Mouse (Mus musculus) heart, embryonic 13.5 days (tissue): ENCODE results near the gene Gm28047. TPM values are rescaled to one million over a fixed set of nuclear protein-coding genes. Genes with fewer than 3 reads are reported as not detected.
"Not testable (repeated sequence)": the region's sequence is repeated elsewhere in the genome, so short reads cannot be mapped to it uniquely, and the experiment has no call there.

Source experiments
- ATAC-seq: fragments of 200-750 bp; cut with Nextera tagmentation; 2 replicates; pipeline ENCODE4 v1.8.0; 2017; ENCODE audit warnings: moderate TSS enrichment; ENCODE audit not compliant: insufficient number of reproducible peaks, low FRiP score, low TSS enrichment; ENCODE audit errors: extremely low read depth
- H3K27ac ChIP-seq: fragments of 300-500 bp; sonication (generic); replicated peaks from 2 replicates; pipeline ENCODE4 v1.5.1; 2015; ENCODE audit warnings: moderate library complexity, mild to moderate bottlenecking, inconsistent platforms
- H3K27me3 ChIP-seq: fragments of 300-500 bp; sonication (generic); replicated peaks from 2 replicates; pipeline ENCODE4 v1.6.1; 2015; ENCODE audit warnings: mild to moderate bottlenecking, inconsistent platforms
- H3K36me3 ChIP-seq: fragments of 300-500 bp; sonication (generic); 2 replicates; pipeline ENCODE4 v1.6.1; 2015; ENCODE audit warnings: mild to moderate bottlenecking, inconsistent platforms
- H3K4me1 ChIP-seq: fragments of 300-500 bp; sonication (generic); 2 replicates; pipeline ENCODE4 v1.6.1; 2015; ENCODE audit warnings: inconsistent platforms
- H3K4me2 ChIP-seq: fragments of 300-500 bp; sonication (generic); 2 replicates; pipeline ENCODE4 v1.6.1; 2015; ENCODE audit warnings: inconsistent platforms, mild to moderate bottlenecking, moderate library complexity
- H3K4me3 ChIP-seq: fragments of 300-500 bp; sonication (generic); 2 replicates; pipeline ENCODE4 v1.5.1; 2015; ENCODE audit warnings: moderate library complexity, mild to moderate bottlenecking, inconsistent platforms
- H3K9ac ChIP-seq: fragments of 300-500 bp; sonication (generic); 2 replicates; pipeline ENCODE4 v1.6.1; 2015; ENCODE audit warnings: inconsistent platforms, mild to moderate bottlenecking, moderate library complexity
- H3K9me3 ChIP-seq: fragments of 300-500 bp; sonication (generic); 2 replicates; pipeline ENCODE4 v1.6.1; 2016; ENCODE audit warnings: inconsistent platforms
- WGBS: fragments of 180-500 bp; shearing (Covaris S2); methylation state at CpG from one replicate; pipeline ENCODE4 v1.1.7; 2015; ENCODE audit warnings: mixed read lengths; 5-methylcytosine and 5-hydroxymethylcytosine counted together
- polyA plus RNA-seq: library from polyadenylated mRNA; unstranded; fragments of >200 nt; fragmentation: Nextera tagmentation; extraction: Ambion mirVana; gene quantifications from 2 replicates; pipeline ENCODE4 v1.2.1, GENCODE M21; 2015

Gm28047 gene
- polyA plus RNA-seq, 1 experiment from 2014 or later: not detected

DNA sequence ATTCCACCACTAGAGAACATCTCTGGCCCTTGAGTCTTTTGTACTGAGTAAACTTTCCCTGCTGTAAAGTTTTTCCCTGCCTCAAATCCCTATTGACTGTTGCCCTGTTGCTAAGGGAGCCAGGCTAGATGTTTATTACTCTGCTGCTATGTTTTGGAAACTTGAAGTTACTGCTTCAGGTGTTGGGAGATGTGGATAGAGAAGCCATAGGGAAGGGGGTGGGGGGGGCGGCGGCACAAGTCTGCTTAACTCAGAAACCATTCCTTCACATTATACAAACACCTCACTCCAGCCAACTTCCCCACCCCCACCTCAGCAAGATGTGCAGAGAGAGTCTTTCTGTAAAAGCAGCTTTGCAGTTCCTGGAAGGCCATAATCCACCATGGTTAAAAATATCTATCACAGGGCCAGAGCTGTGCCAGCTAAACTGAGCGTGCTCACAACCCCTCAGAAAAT, 33.1 kb upstream of the Gm28047 start:
- Histone ChIP-seq H3K27me3 (no peaks in the 10 kb centered on the region), H3K9me3 (no peaks in the 10 kb centered on the region), H3K36me3 (peaks cover 35% of the 10 kb centered on the region), H3K4me2 (peak overlapping the region; percentile 25), H3K4me1 (peaks cover 43% of the 10 kb centered on the region), H3K9ac (peak overlapping the region; percentile 58), H3K4me3 (no peak overlapping the region), H3K27ac (peak overlapping the region; percentile 95)
- ATAC-seq: no peak
- WGBS: 47% methylated on average over 3 of the region's 3 CpGs

DNA sequence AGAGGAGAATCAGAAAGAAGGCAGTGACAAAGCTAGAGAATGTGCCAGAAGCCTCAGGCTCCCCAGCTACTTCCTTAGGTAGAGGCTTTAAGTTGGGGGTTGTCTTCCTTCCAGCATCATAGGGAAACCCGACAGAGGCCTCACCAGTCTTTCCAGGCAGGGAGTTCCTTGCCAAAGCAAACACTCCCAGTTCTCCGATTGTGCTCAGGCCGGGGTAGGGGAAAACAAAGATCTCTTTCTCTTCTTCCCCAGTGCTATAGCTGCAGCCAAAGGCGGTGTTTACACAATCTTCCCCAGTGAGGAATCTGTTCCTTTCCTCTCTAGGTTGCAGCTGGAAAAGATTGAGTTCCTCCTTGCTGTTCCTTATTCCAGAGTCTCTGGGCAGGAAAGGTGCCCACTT, 31.8 kb upstream of the Gm28047 start:
- Histone ChIP-seq H3K9me3 (no peaks in the 10 kb centered on the region), H3K4me2 (peak overlapping the region; percentile 32), H3K27ac (peak overlapping the region; percentile 95), H3K4me3 (no peak overlapping the region), H3K36me3 (peaks cover 22% of the 10 kb centered on the region), H3K4me1 (peaks cover 43% of the 10 kb centered on the region), H3K27me3 (no peaks in the 10 kb centered on the region), H3K9ac (peak overlapping the region; percentile 58)
- 28% methylated on average over 4 of the region's 4 CpGs for WGBS
- ATAC-seq: peak; percentile 63; the same call in 1 of the 2 replicates

GRCm38 (mm10) chr15:102651928-102652660, 27.2 kb upstream of the Gm28047 start:
- H3K4me2 ChIP-seq, H3K27me3 ChIP-seq, H3K27ac ChIP-seq, ATAC-seq, H3K9me3 ChIP-seq, H3K9ac ChIP-seq, H3K36me3 ChIP-seq, H3K4me3 ChIP-seq: not testable (repeated sequence)
- 76% methylated on average over 9 of the region's 9 CpGs for WGBS
- peaks cover 14% of the 10 kb centered on the region for H3K4me1 ChIP-seq

DNA sequence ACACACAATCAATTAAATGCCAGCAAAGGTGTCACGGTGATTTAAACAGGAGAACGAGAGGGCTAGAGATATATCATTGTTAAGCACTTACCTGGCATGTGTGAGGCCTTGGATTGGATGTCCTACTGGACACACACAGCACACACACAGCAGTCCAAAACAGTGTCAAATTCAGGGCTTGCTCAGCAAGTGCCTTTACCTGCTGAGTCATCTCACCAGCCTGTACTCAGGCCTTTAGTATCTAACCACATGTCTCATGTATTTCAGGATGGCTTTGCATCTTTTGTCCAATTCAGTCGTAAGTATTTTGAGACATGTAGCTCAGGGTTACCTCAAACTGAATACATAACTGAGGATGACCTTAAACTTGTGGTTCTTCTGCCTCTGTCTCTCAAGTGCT, 26.2 kb upstream of the Gm28047 start:
- no peaks in the 10 kb centered on the region for H3K27me3 ChIP-seq
- H3K27ac ChIP-seq: no peak overlapping the region
- 80% methylated on average over 3 of the region's 3 CpGs for WGBS
- H3K4me1 ChIP-seq: peaks cover 4% of the 10 kb centered on the region
- H3K9ac ChIP-seq: no peak overlapping the region
- no peaks in the 10 kb centered on the region for H3K9me3 ChIP-seq
- no peak overlapping the region for H3K4me2 ChIP-seq
- no peaks in the 10 kb centered on the region for H3K36me3 ChIP-seq
- ATAC-seq: no peak
- H3K4me3 ChIP-seq: no peak overlapping the region

- Histone ChIP-seq H3K36me3 (no peaks in the 10 kb centered on the region), H3K27me3 (no peaks in the 10 kb centered on the region), H3K27ac (no peak overlapping the region), H3K9me3 (peaks cover 3% of the 10 kb centered on the region; the same call in 1 of the 2 replicates), H3K4me2 (no peak overlapping the region), H3K4me1 (no peaks in the 10 kb centered on the region), H3K9ac (no peak overlapping the region), H3K4me3 (no peak overlapping the region)
- 86% methylated on average over 3 of the region's 3 CpGs for WGBS
- ATAC-seq: no peak
These were observed 10.9 kb upstream of the Gm28047 start for GRCm38 (mm10) chr15:102635817-102636216.

DNA sequence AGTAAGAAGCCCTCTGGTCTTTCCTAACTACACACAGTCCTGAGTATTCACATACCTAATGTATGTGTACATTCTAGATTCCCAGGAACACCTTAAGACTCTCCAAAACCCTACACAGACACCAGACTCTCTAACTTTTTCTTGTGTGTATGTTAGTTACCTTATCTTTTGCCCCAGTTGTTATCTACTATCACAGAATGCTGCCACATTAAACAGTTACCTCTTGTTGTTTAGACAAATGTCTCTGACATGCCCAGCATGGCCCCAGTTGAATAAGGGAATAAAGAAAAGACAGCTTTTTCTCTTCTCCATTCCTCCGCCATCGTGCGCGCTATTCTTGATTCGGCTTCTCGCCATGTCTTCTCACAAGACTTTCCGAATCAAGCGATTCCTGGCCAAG, 9.8 kb upstream of the Gm28047 start:
- Histone ChIP-seq H3K36me3 (no peaks in the 10 kb centered on the region), H3K4me3 (no peak overlapping the region), H3K4me2 (no peak overlapping the region), H3K27me3 (no peaks in the 10 kb centered on the region), H3K9ac (no peak overlapping the region), H3K9me3 (peaks cover 3% of the 10 kb centered on the region; the same call in 1 of the 2 replicates), H3K4me1 (no peaks in the 10 kb centered on the region), H3K27ac (no peak overlapping the region)
- WGBS: 86% methylated on average over 8 of the region's 8 CpGs
- ATAC-seq: no peak

- H3K36me3 ChIP-seq: peaks cover 5% of the 10 kb centered on the region; the same call in 1 of the 2 replicates
- ATAC-seq: no peak; the same call in 1 of the 2 replicates
- 1% methylated on average over 18 of the region's 18 CpGs for WGBS
These were observed 804 bp upstream of the Gm28047 start for GRCm38 (mm10) chr15:102625687-102626055.

GRCm38 (mm10) chr15:102624291-102624969, 437 bp downstream of the Gm28047 start:
- no peak for ATAC-seq
- Histone ChIP-seq H3K9me3 (no peaks in the 10 kb centered on the region), H3K27me3 (no peaks in the 10 kb centered on the region), H3K27ac (peak overlapping the region; percentile 100), H3K9ac (peak overlapping the region; percentile 86), H3K36me3 (peaks cover 11% of the 10 kb centered on the region), H3K4me3 (peak overlapping the region; percentile 70), H3K4me2 (peak overlapping the region; percentile 72), H3K4me1 (peaks cover 27% of the 10 kb centered on the region)
- WGBS: 2% methylated on average over 17 of the region's 17 CpGs

More at GRCm38 (mm10) chr15:102625687-102626055, 804 bp upstream of the Gm28047 start:
- H3K9me3 ChIP-seq: no peaks in the 10 kb centered on the region
- H3K4me2 ChIP-seq: peak overlapping the region; percentile 72
- peak overlapping the region; percentile 100 for H3K27ac ChIP-seq
- H3K9ac ChIP-seq: peak overlapping the region; percentile 86
- H3K27me3 ChIP-seq: no peaks in the 10 kb centered on the region
- peak overlapping the region; percentile 70 for H3K4me3 ChIP-seq
- H3K4me1 ChIP-seq: peaks cover 27% of the 10 kb centered on the region

DNA sequence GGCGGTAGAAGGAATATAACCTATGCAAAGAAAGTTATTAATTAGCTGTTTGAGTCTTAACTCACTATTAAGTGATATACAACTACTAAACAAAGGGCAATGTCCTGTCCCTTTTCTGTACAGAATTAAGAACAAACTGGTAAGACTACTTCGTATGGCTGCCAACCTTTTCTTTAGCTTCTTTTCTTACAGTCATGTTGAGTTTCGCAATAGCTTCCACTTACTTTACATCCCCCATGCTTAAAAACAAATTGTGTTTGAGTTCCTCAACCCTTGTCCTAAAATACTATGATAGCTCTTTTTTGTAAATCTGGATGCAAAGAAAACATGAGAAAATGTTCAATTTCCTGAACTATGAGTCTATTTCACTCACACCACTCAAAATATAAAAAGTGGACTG, 1.7 kb downstream of the Gm28047 start:
- H3K27ac ChIP-seq: no peak overlapping the region
- peaks cover 18% of the 10 kb centered on the region for H3K36me3 ChIP-seq
- no peaks in the 10 kb centered on the region for H3K27me3 ChIP-seq
- no peaks in the 10 kb centered on the region for H3K9me3 ChIP-seq
- H3K9ac ChIP-seq: peak overlapping the region; percentile 33; the same call in 1 of the 2 replicates
- WGBS: 85% methylated on average over 3 of the region's 3 CpGs
- H3K4me1 ChIP-seq: peaks cover 27% of the 10 kb centered on the region
- H3K4me2 ChIP-seq: peak overlapping the region; percentile 72
- no peak for ATAC-seq
- 0 out of 2 replicates have a peak overlapping the region, but pooled peaks have one; percentile 70 for H3K4me3 ChIP-seq

DNA sequence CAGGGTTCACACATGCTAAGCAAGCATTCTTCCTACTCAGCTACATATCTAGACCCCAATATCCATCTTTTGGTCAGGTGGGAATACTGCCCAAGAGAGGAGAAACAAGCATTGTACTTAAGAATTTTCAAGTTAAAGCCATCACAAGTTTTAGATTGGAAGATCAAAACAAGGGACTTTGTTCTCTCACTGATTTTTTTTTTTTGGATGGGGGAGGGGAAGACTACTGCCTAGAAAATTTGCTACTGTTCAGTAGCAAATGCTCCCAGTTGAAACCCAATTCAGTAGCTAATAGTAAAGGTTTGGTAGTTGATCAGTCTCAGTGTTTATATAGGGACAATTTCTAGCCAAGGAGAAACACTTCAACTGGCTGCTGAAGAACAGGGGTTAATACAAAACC, 2.3 kb downstream of the Gm28047 start:
- Histone ChIP-seq H3K4me1 (peaks cover 27% of the 10 kb centered on the region), H3K36me3 (peaks cover 18% of the 10 kb centered on the region), H3K9ac (0 out of 2 replicates have a peak overlapping the region, but pooled peaks have one; percentile 3), H3K27me3 (no peaks in the 10 kb centered on the region), H3K9me3 (no peaks in the 10 kb centered on the region), H3K27ac (no peak overlapping the region), H3K4me3 (no peak overlapping the region), H3K4me2 (peak overlapping the region; percentile 72; the same call in 1 of the 2 replicates)
- no peak for ATAC-seq

GRCm38 (mm10) chr15:102620765-102621164, 4.1 kb downstream of the Gm28047 start:
- H3K27me3 ChIP-seq: no peaks in the 10 kb centered on the region
- peaks cover 22% of the 10 kb centered on the region for H3K4me1 ChIP-seq
- H3K9me3 ChIP-seq: no peaks in the 10 kb centered on the region
- no peak overlapping the region for H3K27ac ChIP-seq
- no peak for ATAC-seq
- WGBS: 95% methylated on average over 1 of the region's 1 CpGs
- H3K4me2 ChIP-seq: no peak overlapping the region
- no peak overlapping the region for H3K9ac ChIP-seq
- H3K36me3 ChIP-seq: peaks cover 18% of the 10 kb centered on the region
- no peak overlapping the region for H3K4me3 ChIP-seq
